Mouse (Mus musculus) forebrain, embryonic 14.5 days (tissue): ENCODE data around the gene Mmaa. TPM values are rescaled to one million over a fixed set of nuclear protein-coding genes. Genes with fewer than 3 reads are reported as not detected.
A peak's percentile ranks its signal among the peaks of the same experiment; 100 is the strongest.

Experiments used
- ATAC-seq: fragments of 200-750 bp; cut with Nextera tagmentation; 2 replicates; pipeline ENCODE4 v1.8.0; 2017; ENCODE audit warnings: mild to moderate bottlenecking, moderate library complexity
- DNase-seq: peaks from one replicate; pipeline ENCODE4 v3.0.0-alpha.2; 2015; ENCODE audit warnings: low spot score
- H3K27ac ChIP-seq: fragments of 300-500 bp; sonication (generic); 2 replicates; pipeline ENCODE4 v1.5.1; 2014; ENCODE audit warnings: low read depth, mild to moderate bottlenecking, control low read depth, low read length, moderate library complexity
- H3K27me3 ChIP-seq: fragments of 300-500 bp; sonication (generic); replicated peaks from 2 replicates; pipeline ENCODE4 v1.6.1; 2014; ENCODE audit warnings: low read length, control low read depth, mixed read lengths; ENCODE audit not compliant: control insufficient read depth, insufficient read depth
- H3K36me3 ChIP-seq: fragments of 300-500 bp; sonication (generic); 2 replicates; pipeline ENCODE4 v1.6.1; 2014; ENCODE audit warnings: low read length, control low read depth; ENCODE audit not compliant: control insufficient read depth, insufficient read depth
- H3K4me1 ChIP-seq: fragments of 300-500 bp; sonication (generic); 2 replicates; pipeline ENCODE4 v1.6.1; 2014; ENCODE audit warnings: antibody characterized with exemption, low read length, control low read depth; ENCODE audit not compliant: control insufficient read depth, insufficient read depth
- H3K4me2 ChIP-seq: fragments of 300-500 bp; sonication (generic); 2 replicates; pipeline ENCODE4 v1.6.1; 2014; ENCODE audit warnings: mild to moderate bottlenecking, control low read depth, low read length
- H3K4me3 ChIP-seq: fragments of 300-500 bp; sonication (generic); 2 replicates; pipeline ENCODE4 v1.5.1; 2014; ENCODE audit warnings: low read depth, low read length, control low read depth
- H3K9ac ChIP-seq: fragments of 300-500 bp; sonication (generic); 2 replicates; pipeline ENCODE4 v1.6.1; 2014; ENCODE audit warnings: mild to moderate bottlenecking, low read length, control low read depth, moderate library complexity
- H3K9me3 ChIP-seq: fragments of 300-500 bp; sonication (generic); replicated peaks from 2 replicates; pipeline ENCODE4 v1.6.1; 2016; ENCODE audit warnings: low read length, control low read depth, mixed read lengths; ENCODE audit not compliant: control insufficient read depth
- WGBS: fragments of 180-500 bp; shearing (Covaris S2); extraction: QIAGEN DNeasy Blood & Tissue Kit; methylation state at CpG from one replicate; pipeline ENCODE4 v1.1.7; 2014; 5-methylcytosine and 5-hydroxymethylcytosine counted together
- polyA plus RNA-seq: library from polyadenylated mRNA; unstranded; fragments of >200 nt; fragmentation: Nextera tagmentation; extraction: Ambion mirVana; gene quantifications from 2 replicates; pipeline ENCODE4 v1.2.1, GENCODE M21; 2014

Mmaa gene
- polyA plus RNA-seq, 1 experiment from 2014 or later: 20.2 TPM

- H3K9me3 ChIP-seq: no peaks in the 10 kb centered on the region
- H3K4me2 ChIP-seq: no peak overlapping the region
- H3K4me3 ChIP-seq: no peak overlapping the region
- WGBS: 87% methylated on average over 8 of the region's 8 CpGs
- DNase-seq (no peak), ATAC-seq (no peak)
- no peak overlapping the region for H3K27ac ChIP-seq
- peaks cover 68% of the 10 kb centered on the region for H3K36me3 ChIP-seq
- H3K4me1 ChIP-seq: no peaks in the 10 kb centered on the region
- no peaks in the 10 kb centered on the region for H3K27me3 ChIP-seq
- H3K9ac ChIP-seq: no peak overlapping the region
Measured at GRCm38 (mm10) chr8:79277264-79277870, 17.4 kb downstream of the Mmaa start.

GRCm38 (mm10) chr8:79274940-79275339, 19.8 kb downstream of the Mmaa start:
- H3K27me3 ChIP-seq: no peaks in the 10 kb centered on the region
- no peaks in the 10 kb centered on the region for H3K4me1 ChIP-seq
- WGBS: 95% methylated on average over 10 of the region's 10 CpGs
- H3K4me2 ChIP-seq: no peak overlapping the region
- no peak overlapping the region for H3K4me3 ChIP-seq
- no peak overlapping the region for H3K9ac ChIP-seq
- ATAC-seq: no peak
- DNase-seq: no peak
- H3K27ac ChIP-seq: no peak overlapping the region
- peaks cover 76% of the 10 kb centered on the region for H3K36me3 ChIP-seq
- H3K9me3 ChIP-seq: no peaks in the 10 kb centered on the region

- ATAC-seq (no peak), DNase-seq (no peak)
- no peak overlapping the region for H3K27ac ChIP-seq
- peaks cover 81% of the 10 kb centered on the region for H3K36me3 ChIP-seq
- H3K4me2 ChIP-seq: no peak overlapping the region
- no peaks in the 10 kb centered on the region for H3K4me1 ChIP-seq
- H3K27me3 ChIP-seq: no peaks in the 10 kb centered on the region
- no peaks in the 10 kb centered on the region for H3K9me3 ChIP-seq
- H3K4me3 ChIP-seq: no peak overlapping the region
- 90% methylated on average over 6 of the region's 6 CpGs for WGBS
- no peak overlapping the region for H3K9ac ChIP-seq
Measured at GRCm38 (mm10) chr8:79273776-79274175, 21.0 kb downstream of the Mmaa start.

GRCm38 (mm10) chr8:79272676-79273075, 22.1 kb downstream of the Mmaa start:
- Histone ChIP-seq H3K36me3 (peaks cover 85% of the 10 kb centered on the region), H3K4me2 (no peak overlapping the region), H3K4me1 (no peaks in the 10 kb centered on the region), H3K4me3 (no peak overlapping the region), H3K27ac (no peak overlapping the region), H3K9me3 (no peaks in the 10 kb centered on the region), H3K27me3 (no peaks in the 10 kb centered on the region), H3K9ac (no peak overlapping the region)
- DNase-seq (no peak), ATAC-seq (no peak)
- WGBS: 69% methylated on average over 4 of the region's 4 CpGs

- Histone ChIP-seq H3K9me3 (no peaks in the 10 kb centered on the region), H3K27ac (no peak overlapping the region), H3K4me2 (no peak overlapping the region), H3K27me3 (no peaks in the 10 kb centered on the region), H3K4me3 (no peak overlapping the region), H3K36me3 (peaks cover 71% of the 10 kb centered on the region), H3K9ac (no peak overlapping the region), H3K4me1 (no peaks in the 10 kb centered on the region)
- WGBS: 96% methylated on average over 7 of the region's 7 CpGs
- ATAC-seq: no peak
- no peak for DNase-seq
Measured at GRCm38 (mm10) chr8:79268921-79269320, 25.8 kb downstream of the Mmaa start.

- no peak for ATAC-seq
Measured at GRCm38 (mm10) chr8:79261920-79262319, 32.8 kb downstream of the Mmaa start.

GRCm38 (mm10) chr8:79256076-79256705, 38.5 kb downstream of the Mmaa start:
- Histone ChIP-seq H3K27me3 (no peaks in the 10 kb centered on the region), H3K4me1 (no peaks in the 10 kb centered on the region), H3K4me2 (no peak overlapping the region), H3K9ac (no peak overlapping the region), H3K4me3 (no peak overlapping the region), H3K36me3 (no peaks in the 10 kb centered on the region), H3K27ac (no peak overlapping the region), H3K9me3 (no peaks in the 10 kb centered on the region)
- ATAC-seq (no peak), DNase-seq (peak; percentile 50)
- WGBS: 68% methylated on average over 8 of the region's 8 CpGs

More at GRCm38 (mm10) chr8:79261920-79262319, 32.8 kb downstream of the Mmaa start:
- H3K4me2 ChIP-seq: no peak overlapping the region
- no peak overlapping the region for H3K9ac ChIP-seq
- H3K27me3 ChIP-seq: no peaks in the 10 kb centered on the region
- no peaks in the 10 kb centered on the region for H3K4me1 ChIP-seq
- no peak for DNase-seq
- H3K36me3 ChIP-seq: peaks cover 5% of the 10 kb centered on the region; the same call in 1 of the 2 replicates
- H3K4me3 ChIP-seq: no peak overlapping the region
- no peak overlapping the region for H3K27ac ChIP-seq
- 94% methylated on average over 5 of the region's 5 CpGs for WGBS
- H3K9me3 ChIP-seq: no peaks in the 10 kb centered on the region; the same call in 1 of the 2 replicates

GRCm38 (mm10) chr8:79253742-79254141, 41.0 kb downstream of the Mmaa start:
- Histone ChIP-seq H3K9me3 (no peaks in the 10 kb centered on the region), H3K4me2 (no peak overlapping the region), H3K4me1 (no peaks in the 10 kb centered on the region), H3K27ac (no peak overlapping the region), H3K4me3 (no peak overlapping the region), H3K9ac (no peak overlapping the region), H3K36me3 (no peaks in the 10 kb centered on the region), H3K27me3 (no peaks in the 10 kb centered on the region)
- 79% methylated on average over 6 of the region's 6 CpGs for WGBS
- no peak for ATAC-seq
- peak; percentile 59 for DNase-seq

GRCm38 (mm10) chr8:79248470-79248869, 46.3 kb downstream of the Mmaa start, which contains the start of gene 1700011L22Rik:
TSS of gene 1700011L22Rik (minus strand) at chr8:79248570.
- DNase-seq (no peak), ATAC-seq (no peak)
- 91% methylated on average over 6 of the region's 6 CpGs for WGBS
- no peaks in the 10 kb centered on the region for H3K4me1 ChIP-seq
- no peaks in the 10 kb centered on the region for H3K9me3 ChIP-seq
- no peak within 1 kb of the TSS for H3K9ac ChIP-seq
- H3K27me3 ChIP-seq: no peaks in the 10 kb centered on the region
- no peak within 1 kb of the TSS for H3K27ac ChIP-seq
- H3K36me3 ChIP-seq: no peaks in the 10 kb centered on the region
- H3K4me2 ChIP-seq: no peak within 1 kb of the TSS
- no peak within 1 kb of the TSS for H3K4me3 ChIP-seq
